Mouse (Mus musculus) c-Kit-positive CD71-negative TER-119-negative erythroid progenitor cells, embryonic 14.5 days (primary cell): ENCODE results near the gene Gatb.

Source experiments
- DNase-seq: peaks from one replicate; pipeline ENCODE4 v3.0.0-alpha.2; 2013; ENCODE audit warnings: low read depth

The Gatb gene

DNA sequence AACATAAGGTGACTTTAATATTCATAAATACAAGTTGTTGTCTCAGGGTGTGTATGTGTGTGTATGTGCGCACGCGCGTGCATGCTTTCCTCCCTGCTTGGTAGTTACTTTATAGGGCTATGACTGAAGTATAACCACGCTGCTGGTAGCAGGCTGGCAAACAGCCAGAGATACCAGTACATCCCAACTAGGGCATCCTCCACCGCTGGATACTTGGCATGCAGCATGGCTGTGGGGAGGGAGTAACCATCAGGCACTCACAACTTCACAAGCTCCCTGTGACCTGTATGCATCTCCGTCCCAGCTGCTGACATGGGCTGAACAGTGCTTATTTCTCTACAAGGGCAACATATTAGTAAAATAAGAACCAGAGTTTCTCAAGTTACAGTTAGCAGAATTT is 85.8 kb downstream of the Gatb start:
- no peak for DNase-seq

DNA sequence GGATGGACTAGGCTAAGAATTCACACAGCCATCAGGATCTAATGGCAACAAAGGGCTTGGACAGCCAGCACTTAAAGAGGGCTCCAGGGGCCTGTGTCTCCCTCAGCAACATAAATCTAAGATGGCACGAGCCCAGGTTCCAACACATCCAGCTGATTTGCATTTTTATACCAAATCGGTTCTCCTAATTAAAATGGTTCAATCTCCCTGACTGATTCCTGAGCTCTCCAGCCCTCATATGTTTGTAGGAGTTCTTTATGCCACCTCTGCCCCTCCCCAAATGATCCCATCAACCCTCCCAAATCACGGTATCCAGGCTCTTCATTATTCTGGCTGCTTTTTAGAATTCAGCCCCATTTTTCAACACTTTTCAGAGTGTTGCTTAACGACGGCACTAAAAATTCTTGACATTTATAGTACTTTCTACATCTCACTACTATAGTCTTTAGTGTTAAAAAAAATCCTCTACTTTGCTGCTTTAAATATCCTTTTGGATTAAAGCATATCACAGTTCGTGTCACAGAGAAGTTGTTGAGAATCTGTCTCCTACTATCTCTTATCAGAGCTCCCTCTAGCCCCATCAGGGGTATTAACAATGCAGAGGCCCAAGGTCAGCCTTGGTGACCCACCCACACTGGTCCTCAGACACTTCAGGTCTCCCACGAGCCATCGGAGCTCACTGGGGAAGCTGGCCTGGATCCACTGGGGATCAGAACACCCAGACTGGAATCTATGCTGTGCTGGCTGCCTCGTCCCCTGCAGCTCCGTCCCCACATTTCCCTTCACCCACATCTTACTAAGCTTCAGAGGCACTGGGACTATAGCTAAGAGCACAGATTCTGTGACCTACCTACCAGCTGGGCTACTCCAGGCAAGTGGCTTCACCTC is 88.3 kb downstream of the Gatb start:
- no peak for DNase-seq

DNA sequence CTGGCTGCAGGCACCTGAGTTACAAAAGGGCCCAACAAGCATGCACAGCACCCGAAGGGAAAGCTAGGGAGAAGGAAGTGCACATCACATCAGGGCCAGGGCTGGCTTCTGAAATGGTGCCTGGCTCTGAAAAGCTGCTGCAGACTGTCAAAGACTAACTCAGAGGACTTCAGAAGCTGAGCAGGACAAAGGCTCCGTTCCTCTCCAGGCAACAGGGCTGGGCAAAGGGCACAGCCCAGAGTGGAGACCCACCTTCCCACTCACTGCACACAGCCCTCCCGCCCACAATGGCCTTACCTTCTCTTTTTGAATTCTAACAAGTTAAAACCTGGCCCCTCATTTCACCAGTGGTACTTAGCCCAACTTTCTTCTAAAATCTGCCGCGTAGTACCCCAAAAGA is 89.9 kb downstream of the Gatb start:
- DNase-seq: no peak

DNA sequence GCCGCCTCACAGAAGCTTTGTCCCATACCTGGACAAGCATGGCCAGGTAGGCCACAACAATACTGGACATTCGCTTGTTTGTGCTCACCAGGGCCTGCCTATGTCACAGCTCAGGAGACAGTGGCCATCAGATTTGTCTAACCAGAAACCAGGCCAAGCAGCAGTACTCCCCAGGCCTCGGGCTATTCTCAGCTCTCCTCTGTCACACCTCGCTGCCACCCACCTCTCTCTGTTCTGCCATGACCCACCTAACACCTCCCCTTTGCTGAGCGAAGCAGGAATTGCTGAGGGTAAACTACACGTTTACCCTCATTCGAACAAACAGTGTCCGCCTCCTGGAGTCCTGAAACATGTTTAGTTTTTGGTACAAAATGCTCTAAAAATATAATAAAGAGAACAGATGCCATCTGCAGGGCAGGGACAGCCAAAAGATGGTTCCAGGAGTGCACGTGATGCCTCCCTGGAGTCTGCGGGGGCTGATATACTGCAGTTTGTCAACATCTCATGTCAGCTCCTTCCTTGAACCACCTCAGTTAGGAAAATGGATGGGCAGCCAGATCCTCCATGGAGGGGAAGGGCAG is 90.8 kb downstream of the Gatb start:
- no peak for DNase-seq

DNA sequence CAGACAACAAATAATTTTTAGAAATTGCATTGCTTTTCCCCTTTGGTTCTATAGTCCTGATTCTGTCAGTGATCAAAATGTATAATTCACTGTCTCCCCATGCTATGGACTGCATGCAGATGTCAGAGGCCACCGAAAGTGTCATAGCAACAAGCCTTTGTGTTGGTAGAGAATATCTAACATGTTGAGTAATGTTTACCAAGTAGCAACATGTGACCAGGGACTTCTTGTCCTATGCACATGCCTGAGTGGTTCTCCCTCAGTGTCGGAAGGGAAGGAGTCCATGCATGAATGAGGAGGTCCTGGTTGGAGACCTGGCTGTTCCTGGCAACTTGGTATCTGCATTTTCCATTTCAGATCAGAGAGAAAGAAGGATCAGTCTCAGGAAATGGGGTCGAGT is 92.2 kb downstream of the Gatb start:
- no peak for DNase-seq

DNA sequence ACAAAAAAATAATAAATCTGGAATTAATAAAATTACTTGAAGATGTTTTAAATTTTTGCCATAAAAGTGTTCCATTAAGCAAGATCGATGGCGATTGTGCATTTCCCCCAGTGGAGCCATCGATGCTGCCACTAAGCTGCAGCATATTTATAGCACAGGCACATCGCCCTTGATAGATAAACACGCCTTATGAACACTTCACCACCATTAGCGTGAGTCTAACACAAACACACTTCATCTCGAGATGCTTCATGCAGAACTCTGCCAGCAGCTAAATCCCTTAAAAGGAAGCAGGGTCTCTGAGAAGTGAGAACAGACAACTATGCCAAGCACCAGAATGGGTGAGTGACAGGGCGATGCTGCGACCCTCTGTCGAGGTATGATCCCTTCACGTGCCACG is 92.8 kb downstream of the Gatb start:
- no peak for DNase-seq

DNA sequence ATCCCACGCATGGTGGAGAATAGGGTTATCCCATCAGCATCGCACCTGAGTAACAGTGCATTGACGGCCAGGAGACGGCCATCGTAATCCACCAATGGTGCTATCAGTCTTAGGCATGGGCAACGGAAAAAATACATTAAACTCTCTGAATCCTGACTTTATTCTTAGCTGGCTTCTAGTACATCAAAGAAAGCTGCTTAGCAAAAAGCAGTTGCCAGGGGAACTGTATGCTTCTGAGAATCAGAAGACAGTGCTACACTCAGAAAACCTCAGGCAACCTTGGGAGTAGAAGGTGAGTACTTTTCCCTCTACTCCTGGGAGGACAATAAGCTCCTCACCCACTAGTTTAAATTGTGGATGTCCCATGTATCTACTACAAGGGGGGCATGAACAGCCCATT is 93.8 kb downstream of the Gatb start:
- no peak for DNase-seq

DNA sequence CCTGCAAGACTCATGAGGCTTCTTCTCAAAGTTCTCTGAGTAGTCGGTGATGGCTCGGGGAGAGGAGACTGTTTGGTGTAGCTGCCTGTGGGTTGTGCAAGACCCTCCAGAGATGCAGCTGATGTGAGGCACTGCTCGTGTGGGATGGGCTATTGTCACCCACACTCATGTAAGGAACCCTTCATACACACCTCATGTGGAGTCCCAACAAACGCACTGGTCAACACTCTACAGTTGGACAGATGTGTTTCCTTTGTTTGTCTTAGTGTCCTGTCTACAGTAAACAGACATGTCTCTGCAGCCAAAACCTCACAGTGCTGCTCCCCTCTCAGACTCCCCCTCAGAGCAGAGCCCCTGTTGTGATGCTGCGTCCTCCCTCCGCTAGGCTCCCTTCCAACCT is 95.9 kb downstream of the Gatb start:
- DNase-seq: no peak

DNA sequence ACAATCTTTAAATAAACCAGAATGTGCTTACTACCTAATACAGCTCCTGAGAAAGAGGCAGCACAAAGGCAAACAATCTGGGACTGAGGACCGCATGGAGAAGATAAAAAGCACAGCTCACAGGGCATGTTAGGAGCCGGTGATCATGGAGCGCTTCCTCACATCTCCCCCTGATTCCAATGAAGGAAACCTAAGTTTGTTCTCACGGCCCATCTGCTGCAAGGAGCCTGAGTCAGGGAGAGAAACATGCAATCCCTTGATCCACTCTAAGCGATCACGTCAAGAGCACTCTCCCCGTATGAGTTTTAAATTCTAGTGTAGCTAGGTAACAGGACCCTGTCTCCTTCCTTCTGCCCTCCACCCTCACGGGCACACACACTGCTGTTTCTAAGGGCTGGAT is 103.2 kb downstream of the Gatb start:
- no peak for DNase-seq

DNA sequence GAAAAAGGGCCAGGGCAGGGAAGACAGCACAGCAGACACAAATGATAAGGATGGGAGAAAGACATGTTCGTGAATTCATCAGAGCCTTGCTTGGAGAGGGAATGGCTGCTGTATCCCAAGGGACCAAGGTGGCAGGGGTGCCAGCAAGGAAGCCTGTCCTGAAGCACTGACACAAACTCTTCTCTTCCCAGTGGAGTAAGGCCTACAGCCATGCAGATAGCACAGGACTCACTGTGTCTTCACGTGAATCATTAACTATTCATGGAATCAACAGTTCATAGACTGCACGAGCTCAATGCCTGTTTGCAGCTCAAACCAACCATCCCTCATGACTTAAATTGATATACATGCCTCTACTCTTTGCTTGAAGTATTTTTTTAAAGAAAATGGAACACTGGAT is 104.0 kb downstream of the Gatb start:
- no peak for DNase-seq

DNA sequence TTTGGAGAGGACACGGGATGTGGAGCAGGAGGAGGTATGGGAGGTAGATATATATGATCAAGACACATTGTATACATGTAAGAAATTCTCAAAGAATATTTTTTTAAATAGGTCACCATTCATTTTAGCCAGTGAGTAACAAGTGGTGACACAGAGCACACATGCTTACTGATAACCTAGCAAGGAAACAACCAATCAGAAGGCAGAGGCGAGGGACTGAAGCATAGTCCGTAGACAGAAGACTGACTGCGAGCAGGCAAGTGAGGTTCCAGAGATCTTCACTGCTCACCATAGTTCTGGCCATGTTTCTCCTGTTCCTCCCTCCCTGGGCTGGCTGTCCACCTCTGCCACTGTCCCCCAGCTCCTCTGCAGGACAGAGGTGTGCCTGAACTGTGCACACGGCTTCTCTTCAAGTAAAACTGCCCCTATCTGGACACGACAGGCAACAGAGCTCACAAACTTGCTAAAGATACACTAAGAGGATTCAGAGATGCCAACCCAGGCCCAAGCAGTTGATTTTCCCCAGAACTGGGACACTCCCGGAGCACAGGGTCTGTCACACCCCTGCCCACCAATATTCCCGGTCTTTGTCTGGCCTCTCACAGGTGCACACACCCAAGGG is 105.5 kb downstream of the Gatb start:
- no peak for DNase-seq

DNA sequence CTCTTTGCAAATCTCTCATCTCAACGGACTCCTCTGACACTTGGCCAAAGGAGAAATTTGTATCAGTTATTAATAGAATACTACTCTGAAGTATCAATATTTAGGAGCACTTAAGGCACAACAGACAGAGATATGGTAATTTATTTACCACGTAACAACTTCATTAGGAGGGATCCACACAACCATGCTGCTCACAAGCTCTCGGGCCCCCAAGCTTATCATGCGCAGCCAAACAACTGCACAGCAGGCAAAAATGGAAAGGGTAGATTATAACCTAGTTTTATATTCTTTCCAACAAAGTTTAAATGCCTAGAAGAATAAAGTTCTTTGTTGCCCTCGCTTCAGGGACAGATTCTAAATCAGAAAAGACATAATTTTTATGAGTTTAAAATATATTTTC is 106.0 kb downstream of the Gatb start:
- no peak for DNase-seq

DNA sequence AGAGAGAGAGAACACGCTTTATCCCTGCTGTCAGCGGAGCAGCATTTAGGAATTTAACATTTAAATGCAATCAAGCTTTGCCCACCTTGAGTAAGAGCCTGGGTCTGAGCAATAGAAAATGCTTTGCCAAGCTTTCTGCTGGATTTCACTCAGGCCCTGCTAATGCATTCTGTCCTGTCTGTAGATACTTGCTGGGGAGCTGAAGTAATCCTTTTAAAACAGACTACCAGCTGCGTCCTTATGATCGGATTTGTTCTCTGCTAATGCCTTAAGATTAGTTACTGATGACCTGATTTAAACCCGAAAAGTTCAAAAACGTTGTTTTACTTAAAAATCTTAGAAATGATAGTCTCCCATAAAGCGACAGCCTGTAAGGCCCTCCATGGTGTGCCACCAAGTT is 107.2 kb downstream of the Gatb start:
- no peak for DNase-seq

DNA sequence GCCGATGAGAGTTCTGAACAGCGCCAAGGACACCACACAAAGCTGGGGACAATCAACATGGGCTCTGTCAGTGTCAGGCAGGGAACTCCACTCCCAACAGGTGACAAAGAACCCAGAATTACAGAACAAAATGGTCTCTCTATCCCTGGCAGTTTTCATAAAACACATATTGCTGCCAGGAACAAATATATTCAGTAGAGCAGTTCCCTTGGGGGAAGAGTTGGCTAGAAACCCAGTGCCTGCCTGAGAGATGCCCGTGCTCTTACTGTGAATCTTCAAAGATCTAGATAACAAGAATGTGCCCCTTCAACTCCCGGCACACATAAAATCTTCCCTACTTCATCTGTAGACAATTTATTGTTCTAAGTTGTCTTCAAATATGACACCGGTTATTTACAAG is 109.7 kb downstream of the Gatb start:
- no peak for DNase-seq

DNA sequence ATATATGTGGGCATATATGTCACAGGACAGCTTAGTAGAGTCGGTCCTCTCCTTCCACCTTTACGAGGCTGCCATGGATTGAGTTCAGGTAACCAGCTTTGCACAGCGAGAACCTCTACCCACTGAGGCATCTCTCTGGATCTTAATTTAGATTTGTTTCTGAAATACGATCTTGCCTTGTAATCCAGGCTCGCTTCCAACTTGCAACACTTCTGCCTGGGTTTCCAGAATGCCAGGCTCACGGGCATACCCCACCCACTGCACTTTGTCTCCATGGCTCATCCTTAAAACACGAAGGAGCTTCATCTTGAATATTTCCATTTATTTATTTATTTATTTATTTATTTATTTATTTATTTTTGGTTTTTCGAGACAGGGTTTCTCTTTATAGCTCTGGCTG is 111.4 kb downstream of the Gatb start:
- no peak for DNase-seq

DNA sequence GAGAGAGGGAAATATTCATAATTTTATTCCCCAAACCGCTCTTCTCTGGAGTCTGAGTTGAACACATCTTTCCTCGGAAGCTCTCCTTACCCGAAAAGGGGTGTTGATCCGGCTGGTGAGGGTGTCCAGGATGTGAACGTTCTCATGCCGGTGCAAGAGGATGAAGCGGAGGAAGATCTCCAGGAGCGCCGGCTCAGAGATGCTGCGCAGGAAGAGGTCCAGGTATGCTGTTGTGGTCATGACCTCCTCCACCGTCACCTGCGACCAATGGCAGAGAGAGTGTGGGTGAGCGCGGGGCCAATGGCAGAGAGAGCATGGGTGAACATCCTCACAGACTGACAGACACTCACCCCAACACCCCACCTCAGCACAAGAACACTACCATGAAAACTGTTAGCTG is 114.4 kb downstream of the Gatb start:
- no peak for DNase-seq

DNA sequence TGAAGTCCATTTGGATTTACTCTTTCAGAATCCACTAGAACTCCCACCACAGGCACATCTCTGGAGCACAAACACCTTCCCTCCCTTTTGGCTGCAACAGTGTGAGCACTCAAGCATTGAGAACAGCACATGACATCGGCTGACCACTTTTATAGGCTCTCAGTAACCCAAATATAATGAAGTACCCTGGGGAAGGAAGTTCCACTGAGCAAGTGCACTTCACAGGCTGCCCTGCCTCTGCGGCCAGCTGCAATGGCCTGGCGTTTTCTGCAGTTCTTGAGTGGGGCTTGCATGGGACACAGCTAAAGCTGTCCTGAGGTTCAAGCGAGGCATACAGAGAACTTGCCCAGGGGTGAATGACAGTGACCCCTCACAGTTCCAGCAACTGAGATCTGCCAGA is 117.2 kb downstream of the Gatb start:
- DNase-seq: no peak

DNA sequence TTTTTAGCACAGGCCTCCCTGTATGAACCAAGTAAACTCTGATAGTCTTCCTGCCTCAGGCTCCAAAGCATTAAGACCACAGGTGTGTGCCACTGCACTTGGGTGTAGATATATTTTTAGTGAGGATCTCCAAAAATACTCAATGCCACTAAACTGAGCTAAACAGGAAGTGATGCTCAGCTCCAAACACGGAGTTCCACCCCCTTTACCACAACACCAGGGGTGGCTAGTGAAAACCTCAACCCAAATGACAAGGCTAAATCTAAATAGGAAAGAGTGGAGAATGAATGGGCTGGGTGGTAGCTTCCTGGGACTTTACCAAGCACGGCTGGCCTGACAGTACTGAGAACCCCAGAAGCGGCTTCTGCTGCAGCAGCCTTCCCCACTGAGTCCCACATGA is 119.1 kb downstream of the Gatb start:
- DNase-seq: no peak

DNA sequence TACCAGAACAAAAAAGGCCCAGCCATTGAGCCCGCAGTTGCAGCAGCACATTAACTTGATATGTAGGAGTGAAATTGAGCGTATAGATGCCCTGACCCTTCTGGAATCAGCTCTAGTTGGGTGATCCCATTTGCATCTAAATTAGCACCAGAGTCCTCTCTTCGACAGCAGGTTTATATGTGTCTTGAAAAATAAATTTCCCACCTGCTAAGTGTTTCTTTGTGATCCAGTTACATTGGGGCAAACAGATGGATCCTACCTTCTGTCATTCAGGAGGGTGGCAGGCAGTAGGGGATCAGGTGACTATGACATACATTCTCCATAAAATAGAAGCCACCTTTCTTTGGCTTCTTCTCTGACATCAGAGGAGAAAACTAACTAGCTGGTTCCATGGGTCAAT is 121.1 kb downstream of the Gatb start:
- DNase-seq: no peak

DNA sequence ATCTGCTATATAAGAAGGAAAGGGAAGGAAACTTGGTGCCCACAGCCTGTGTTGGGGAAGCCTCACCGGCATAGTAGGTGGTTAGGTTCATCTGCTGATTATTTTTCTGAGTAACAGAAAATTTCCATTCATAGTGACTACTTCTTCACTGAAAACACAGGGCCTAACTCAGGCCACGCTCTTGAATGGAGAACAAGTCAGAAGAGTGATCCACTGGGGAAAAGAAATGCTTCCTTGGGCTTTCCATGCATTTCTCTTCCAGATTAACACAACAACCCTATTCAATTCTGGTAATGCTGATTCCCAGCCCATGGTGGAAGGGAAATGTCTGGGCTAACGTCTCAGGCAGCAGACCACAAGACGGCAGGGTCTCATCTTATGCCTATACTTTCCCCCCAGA is 124.6 kb downstream of the Gatb start:
- no peak for DNase-seq

DNA sequence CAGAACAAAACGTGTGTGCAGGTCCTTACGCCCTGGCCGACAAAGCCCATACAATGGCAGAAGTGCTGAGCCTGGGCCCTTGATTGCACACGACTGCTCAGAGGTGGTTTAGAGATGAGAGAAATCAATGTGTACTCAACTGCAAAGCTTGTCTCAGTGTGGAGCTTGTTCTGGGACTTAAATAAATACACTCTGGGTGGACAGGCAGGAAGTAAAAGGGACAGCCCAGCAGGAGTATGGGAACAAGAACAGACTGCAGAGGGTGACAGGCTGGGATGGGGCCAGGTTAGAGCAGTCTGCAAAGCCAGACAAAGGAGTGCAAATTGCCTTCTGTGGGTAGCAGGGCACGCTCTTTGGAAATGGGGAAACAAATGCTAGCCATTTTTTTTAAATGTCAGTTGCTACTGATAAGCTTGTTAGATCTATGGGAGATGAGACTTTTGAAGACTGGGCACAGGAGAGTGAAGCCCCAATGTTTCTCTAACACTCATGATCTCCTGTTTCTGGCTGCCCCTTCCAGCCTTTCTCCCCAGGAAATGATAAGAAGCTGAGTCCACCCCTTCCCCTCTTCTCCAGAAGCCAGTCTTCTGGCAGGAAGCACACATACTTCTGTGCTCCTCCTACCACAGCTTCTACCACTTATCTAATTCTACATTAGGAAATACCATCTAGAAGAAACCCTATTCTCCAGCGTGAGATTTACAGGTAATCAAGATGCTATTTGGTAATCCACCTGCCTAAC is 129.4 kb downstream of the Gatb start:
- no peak for DNase-seq
